Mouse (Mus musculus): Measurements from ENCODE around the gene Ankrd6.

GRCm38 (mm10) chr4:32940984-32941383 lies 9.7 kb downstream of the Ankrd6 start:
- TF ChIP-seq POLR2A (IDR thresholded peaks at IDR 0.05; ENCODE audit: low read depth, low read length): no peak
- TF ChIP-seq CTCF (IDR thresholded peaks at IDR 0.05; ENCODE audit: extremely low read depth, insufficient read depth, insufficient read length, insufficient replicate concordance): no peak
